Mouse (Mus musculus) MEL (cell line): ENCODE measurements at regions not wholly inside any gene's neighbourhood (a gene's known extent, or its start where the extent isn't known, plus 50 kb on each side); places are given as distances from the start of the nearest gene placed in this dataset.

Source experiments
- DNase-seq: peaks from one replicate; pipeline ENCODE4 v3.0.0; 2011; ENCODE audit warnings: low read depth, low spot score
- H3K27ac ChIP-seq: 2 replicates; pipeline ENCODE4 v1.5.1; 2012; ENCODE audit warnings: low read depth, mild to moderate bottlenecking, control low read depth, low read length, moderate library complexity; ENCODE audit not compliant: control insufficient read depth
- H3K27me3 ChIP-seq, 2 experiments: fragments of 150-350 bp in 1 of 2; sonication (generic) in 1 of 2; 2 replicates each; pipeline ENCODE4 v1.6.1; 2012; ENCODE audit warnings: low read length in 2 of 2, mild to moderate bottlenecking in 2 of 2, improper control_type of control experiment in 1 of 2, moderate library complexity in 1 of 2; ENCODE audit not compliant: insufficient read depth in 2 of 2, control insufficient read depth in 1 of 2
- H3K36me3 ChIP-seq, 2 experiments: 2 replicates each; pipeline ENCODE4 v1.6.1; 2012 to 2014; ENCODE audit warnings: low read length in 2 of 2, improper control_type of control experiment in 1 of 2, inconsistent platforms in 1 of 2, mild to moderate bottlenecking in 1 of 2; ENCODE audit not compliant: insufficient read depth in 2 of 2, control insufficient read depth in 1 of 2
- H3K4me1 ChIP-seq, 2 experiments: fragments of 150-350 bp in 1 of 2; sonication (generic) in 1 of 2; 2 replicates each; pipeline ENCODE4 v1.6.1; 2012; ENCODE audit warnings: low read length in 2 of 2, improper control_type of control experiment in 1 of 2, mild to moderate bottlenecking in 1 of 2; ENCODE audit not compliant: insufficient read depth in 2 of 2, control insufficient read depth in 1 of 2
- H3K4me3 ChIP-seq, 2 experiments: fragments of 150-350 bp in 1 of 2; sonication (generic) in 1 of 2; 2 replicates each; pipeline ENCODE4 v1.5.1; 2012; ENCODE audit warnings: low read depth in 2 of 2, low read length in 2 of 2, mild to moderate bottlenecking in 2 of 2, moderate library complexity in 2 of 2, control low read depth in 1 of 2, improper control_type of control experiment in 1 of 2; ENCODE audit not compliant: control insufficient read depth in 1 of 2, insufficient read depth in 1 of 2
- H3K79me2 ChIP-seq: 2 replicates; pipeline ENCODE4 v1.6.1; 2012; ENCODE audit warnings: mild to moderate bottlenecking, low read length, moderate library complexity; ENCODE audit not compliant: control insufficient read depth, poor library complexity, insufficient read depth
- H3K9ac ChIP-seq: 2 replicates; pipeline ENCODE4 v1.6.1; 2012; ENCODE audit warnings: low read depth, mild to moderate bottlenecking, control low read depth, low read length, moderate library complexity; ENCODE audit not compliant: control insufficient read depth, poor library complexity, severe bottlenecking
- H3K9me3 ChIP-seq: fragments of 150-350 bp; sonication (generic); replicated peaks from 2 replicates; pipeline ENCODE4 v1.6.1; 2012; ENCODE audit warnings: mild to moderate bottlenecking, low read length, improper control_type of control experiment, moderate library complexity; ENCODE audit not compliant: insufficient read depth
- BHLHE40 ChIP-seq: IDR thresholded peaks from 2 replicates; pipeline ENCODE4 v1.6.1; 2012; ENCODE audit warnings: low read depth, mild to moderate bottlenecking, inconsistent platforms, low read length, improper control_type of control experiment, borderline replicate concordance
- CHD1 ChIP-seq: IDR thresholded peaks from 2 replicates; pipeline ENCODE4 v1.6.1; 2012; ENCODE audit warnings: low read depth, mild to moderate bottlenecking, inconsistent platforms, low read length, improper control_type of control experiment
- CHD2 ChIP-seq: IDR thresholded peaks from 2 replicates; pipeline ENCODE4 v1.6.1; 2011; ENCODE audit warnings: low read length, improper control_type of control experiment
- CTCF ChIP-seq, 3 experiments: IDR thresholded peaks in 2 of 3; conservative IDR thresholded peaks in 1 of 3; 2 replicates each; pipeline ENCODE4 v1.5.1; 2011 to 2012; ENCODE audit warnings: low read length in 3 of 3, low read depth in 2 of 3, mild to moderate bottlenecking in 2 of 3, improper control_type of control experiment in 1 of 3, inconsistent platforms in 1 of 3, mixed read lengths in 1 of 3, moderate library complexity in 1 of 3; ENCODE audit not compliant: control insufficient read depth in 1 of 3, insufficient read depth in 1 of 3, poor library complexity in 1 of 3, severe bottlenecking in 1 of 3
- E2F4 ChIP-seq: IDR thresholded peaks from 2 replicates; pipeline ENCODE4 v1.6.1; 2011; ENCODE audit warnings: low read depth, low read length, improper control_type of control experiment, borderline replicate concordance
- ELF1 ChIP-seq: IDR thresholded peaks from 2 replicates; pipeline ENCODE4 v1.6.1; 2014; ENCODE audit warnings: low read depth, mild to moderate bottlenecking, inconsistent platforms, low read length, improper control_type of control experiment, moderate library complexity
- EP300 ChIP-seq, 2 experiments: IDR thresholded peaks; 2 replicates each; pipeline ENCODE4 v1.6.1; 2011; ENCODE audit warnings: improper control_type of control experiment in 2 of 2, low read length in 2 of 2, low read depth in 1 of 2, mild to moderate bottlenecking in 1 of 2
- ETS1 ChIP-seq: IDR thresholded peaks from 2 replicates; pipeline ENCODE4 v1.6.1; 2012; ENCODE audit warnings: low read depth, mild to moderate bottlenecking, inconsistent platforms, low read length, improper control_type of control experiment, moderate library complexity
- GABPA ChIP-seq: IDR thresholded peaks from 2 replicates; pipeline ENCODE4 v1.6.1; 2012; ENCODE audit warnings: low read depth, mild to moderate bottlenecking, inconsistent platforms, low read length, improper control_type of control experiment, moderate library complexity
- GATA1 ChIP-seq: IDR thresholded peaks from 2 replicates; pipeline ENCODE4 v1.6.1; 2011; ENCODE audit warnings: low read depth, low read length, improper control_type of control experiment
- JUND ChIP-seq: IDR thresholded peaks from 2 replicates; pipeline ENCODE4 v1.6.1; 2011; ENCODE audit warnings: low read depth, mild to moderate bottlenecking, improper control_type of control experiment, low read length
- KAT2A ChIP-seq: conservative IDR thresholded peaks from 2 replicates; pipeline ENCODE4 v1.6.1; 2012; ENCODE audit warnings: low read depth, low read length, improper control_type of control experiment, inconsistent platforms
- MAFK ChIP-seq: IDR thresholded peaks from 2 replicates; pipeline ENCODE4 v1.6.1; 2011; ENCODE audit warnings: low read depth, mild to moderate bottlenecking, low read length, improper control_type of control experiment, borderline replicate concordance
- MAX ChIP-seq: IDR thresholded peaks from 2 replicates; pipeline ENCODE4 v1.6.1; 2011; ENCODE audit warnings: low read length, improper control_type of control experiment
- MAZ ChIP-seq: IDR thresholded peaks from 2 replicates; pipeline ENCODE4 v1.6.1; 2012; ENCODE audit warnings: low read depth, mild to moderate bottlenecking, inconsistent platforms, low read length, improper control_type of control experiment
- MEF2A ChIP-seq: IDR thresholded peaks from 2 replicates; pipeline ENCODE4 v1.6.1; 2014; ENCODE audit warnings: low read depth, mild to moderate bottlenecking, inconsistent platforms, low read length, improper control_type of control experiment; ENCODE audit not compliant: poor library complexity, insufficient replicate concordance, severe bottlenecking; ENCODE audit errors: extremely low read depth
- MXI1 ChIP-seq: IDR thresholded peaks from 2 replicates; pipeline ENCODE4 v1.6.1; 2011; ENCODE audit warnings: mild to moderate bottlenecking, low read depth, low read length, improper control_type of control experiment
- MYB ChIP-seq: IDR thresholded peaks from 2 replicates; pipeline ENCODE4 v1.6.1; 2011; ENCODE audit warnings: mild to moderate bottlenecking, low read depth, low read length, improper control_type of control experiment
- MYC ChIP-seq: IDR thresholded peaks from 2 replicates; pipeline ENCODE4 v1.6.1; 2011; ENCODE audit warnings: low read depth, mild to moderate bottlenecking, low read length, improper control_type of control experiment, moderate library complexity
- NELFE ChIP-seq: IDR thresholded peaks from 2 replicates; pipeline ENCODE4 v1.6.1; 2011; ENCODE audit warnings: low read depth, low read length, improper control_type of control experiment
- NRF1 ChIP-seq: IDR thresholded peaks from 2 replicates; pipeline ENCODE4 v1.6.1; 2014; ENCODE audit warnings: low read depth, mild to moderate bottlenecking, inconsistent platforms, low read length, improper control_type of control experiment, moderate library complexity; ENCODE audit not compliant: poor library complexity, insufficient read depth, severe bottlenecking
- POLR2A ChIP-seq, 2 experiments: IDR thresholded peaks; 2 replicates each; pipeline ENCODE4 v1.6.1; 2011 to 2012; ENCODE audit warnings: low read length in 2 of 2, mild to moderate bottlenecking in 2 of 2, control low read depth in 1 of 2, improper control_type of control experiment in 1 of 2, low read depth in 1 of 2, moderate library complexity in 1 of 2; ENCODE audit not compliant: control insufficient read depth in 1 of 2, insufficient read depth in 1 of 2, poor library complexity in 1 of 2
- RCOR1 ChIP-seq: IDR thresholded peaks from 2 replicates; pipeline ENCODE4 v1.6.1; 2012; ENCODE audit warnings: low read depth, mild to moderate bottlenecking, inconsistent platforms, low read length, improper control_type of control experiment
- TAL1 ChIP-seq: IDR thresholded peaks from 2 replicates; pipeline ENCODE4 v1.6.1; 2012; ENCODE audit warnings: mild to moderate bottlenecking, inconsistent platforms, low read length, moderate library complexity, mixed read lengths
- TCF12 ChIP-seq: IDR thresholded peaks from 2 replicates; pipeline ENCODE4 v1.6.1; 2014; ENCODE audit warnings: low read depth, mild to moderate bottlenecking, inconsistent platforms, low read length, improper control_type of control experiment, moderate library complexity
- USF2 ChIP-seq, 2 experiments: IDR thresholded peaks; 2 replicates each; pipeline ENCODE4 v1.6.1; 2011 to 2012; ENCODE audit warnings: improper control_type of control experiment in 2 of 2, low read length in 2 of 2, borderline replicate concordance in 1 of 2, inconsistent platforms in 1 of 2, low read depth in 1 of 2, mild to moderate bottlenecking in 1 of 2; ENCODE audit not compliant: insufficient read depth in 1 of 2
- ZC3H11A ChIP-seq: IDR thresholded peaks from 2 replicates; pipeline ENCODE4 v1.6.1; 2012; ENCODE audit warnings: low read depth, mild to moderate bottlenecking, inconsistent platforms, low read length, improper control_type of control experiment
- ZKSCAN1 ChIP-seq: IDR thresholded peaks from 2 replicates; pipeline ENCODE4 v1.6.1; 2012; ENCODE audit warnings: low read depth, mild to moderate bottlenecking, inconsistent platforms, low read length, improper control_type of control experiment, moderate library complexity

DNA sequence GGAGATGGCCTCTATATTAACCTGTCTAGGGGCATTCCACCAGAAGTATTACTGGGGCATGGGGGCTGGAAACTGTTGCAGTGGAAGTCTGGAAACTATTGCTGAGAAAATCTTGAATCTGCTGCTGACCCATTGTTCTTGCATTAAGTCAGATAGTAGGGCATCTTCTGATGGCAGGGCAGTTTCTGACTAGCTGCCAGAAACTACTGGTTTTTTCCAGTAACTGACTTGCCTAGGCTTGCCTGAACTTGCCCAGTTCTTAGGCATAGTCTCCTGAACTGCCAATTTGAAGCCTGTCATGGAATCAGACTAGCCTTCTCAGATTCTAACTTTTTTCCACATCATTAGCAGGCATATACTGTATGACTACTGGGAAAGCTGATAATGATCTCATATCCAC lies 97.3 kb upstream of the Trim24 start:
- H3K36me3 ChIP-seq: peaks cover 0 to 3% of the 10 kb centered on the region in 2 experiments; a peak in 2 of 4 replicates
- peaks cover 3 to 11% of the 10 kb centered on the region in 2 experiments; a peak in 3 of 4 replicates for H3K4me1 ChIP-seq
- TF ChIP-seq CHD1 (no peak), NRF1 (no peak), E2F4 (no peak), ZC3H11A (no peak), CTCF (IDR thresholded peaks at IDR 0.05 in 2 of 3, conservative IDR thresholded peaks at IDR 0.05 in 1 of 3; ENCODE audit: control insufficient read depth in 1 of 3, insufficient read depth in 1 of 3, low read depth in 2 of 3, low read length in 3 of 3, poor library complexity in 1 of 3, severe bottlenecking in 1 of 3) (no peak), ETS1 (no peak), GABPA (no peak), MAFK (no peak), MAX (no peak), NELFE (no peak), GATA1 (no peak), JUND (no peak), USF2 (IDR thresholded peaks at IDR 0.05; ENCODE audit: borderline replicate concordance in 1 of 2, insufficient read depth in 1 of 2, low read depth in 1 of 2, low read length in 2 of 2) (no peak), TAL1 (no peak), EP300 (IDR thresholded peaks at IDR 0.05; ENCODE audit: low read depth in 1 of 2, low read length in 2 of 2) (no peak), POLR2A (IDR thresholded peaks at IDR 0.05; ENCODE audit: control insufficient read depth in 1 of 2, insufficient read depth in 1 of 2, low read depth in 1 of 2, low read length in 2 of 2, poor library complexity in 1 of 2) (no peak), MYB (no peak), MAZ (no peak), ELF1 (no peak)
- no peaks in the 10 kb centered on the region for H3K27me3 ChIP-seq
- no peaks in the 10 kb centered on the region for H3K9me3 ChIP-seq
- H3K9ac ChIP-seq: no peak overlapping the region
- no peak overlapping the region for H3K27ac ChIP-seq
- no peak for DNase-seq
- H3K79me2 ChIP-seq: no peaks in the 10 kb centered on the region
- no peak overlapping the region for H3K4me3 ChIP-seq

DNA sequence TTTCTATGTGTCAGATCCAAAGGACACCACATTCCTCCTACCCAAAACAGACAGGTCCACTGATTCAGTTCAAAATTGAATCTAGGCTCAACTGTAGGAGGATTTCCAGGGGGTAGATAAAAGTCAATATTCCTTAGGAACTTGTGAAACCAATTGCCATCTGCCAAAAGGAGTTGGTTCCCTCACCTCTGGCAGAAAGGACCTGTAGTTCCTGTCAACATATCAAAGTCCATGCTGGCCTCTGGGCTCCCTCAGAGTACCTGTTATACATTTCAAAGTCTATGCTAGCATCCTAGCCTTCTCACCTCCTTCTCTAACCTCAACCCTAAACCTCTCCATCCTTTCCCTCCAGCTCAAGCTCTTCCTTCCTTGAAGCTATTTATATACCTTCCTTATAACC lies 95.5 kb upstream of the Trim24 start:
- no peak overlapping the region for H3K4me3 ChIP-seq
- no peak overlapping the region for H3K9ac ChIP-seq
- DNase-seq: no peak
- H3K9me3 ChIP-seq: no peaks in the 10 kb centered on the region
- no peak for TF ChIP-seq RCOR1
- TF ChIP-seq MXI1: no peak
- TF ChIP-seq TCF12: no peak
- no peak for TF ChIP-seq MYC
- TF ChIP-seq MEF2A: no peak
- no peak for TF ChIP-seq CTCF (IDR thresholded peaks at IDR 0.05 in 2 of 3, conservative IDR thresholded peaks at IDR 0.05 in 1 of 3; ENCODE audit: control insufficient read depth in 1 of 3, insufficient read depth in 1 of 3, low read depth in 2 of 3, low read length in 3 of 3, poor library complexity in 1 of 3, severe bottlenecking in 1 of 3)
- no peak for TF ChIP-seq BHLHE40
- no peak for TF ChIP-seq KAT2A
- no peak for TF ChIP-seq GATA1
- TF ChIP-seq ELF1: no peak
- no peak for TF ChIP-seq GABPA
- TF ChIP-seq ZKSCAN1: no peak
- TF ChIP-seq NRF1: no peak
- TF ChIP-seq MYB: no peak
- TF ChIP-seq CHD2: no peak
- H3K4me1 ChIP-seq: peaks cover 3 to 16% of the 10 kb centered on the region in 2 experiments; a peak in 3 of 4 replicates
- no peaks in the 10 kb centered on the region for H3K79me2 ChIP-seq
- H3K27ac ChIP-seq: no peak overlapping the region
- no peaks in the 10 kb centered on the region for H3K27me3 ChIP-seq
- H3K36me3 ChIP-seq: peaks cover 0 to 6% of the 10 kb centered on the region in 2 experiments; a peak in 2 of 4 replicates
